19 mouse cellular contexts compared by ENCODE assay signal in genomic region chr11:5164310-5164709, GRCm38 (mm10). TPM values are rescaled to one million over a fixed set of nuclear protein-coding genes. Genes with fewer than 3 reads are reported as not detected.
A peak's percentile ranks its signal among the peaks of the same experiment; 100 is the strongest.
DNase-seq lines count a peak whose midpoint lies in the region; ATAC-seq and TF ChIP-seq lines count a peak whose summit lies in the region.
"Had no signal": no experiment of that assay in that cellular context is flagged by ENCODE, and none has a peak within 500 bp of the region (broad histone marks: within the 10 kb centered on the region; RNA-seq: fewer than 3 reads in every experiment).

No protein-coding gene starts in this region.

- peak overlapping the region; percentile 14; the same call in 1 of the 2 replicates for H3K4me3 ChIP-seq in forebrain, embryonic 10.5 days
- no peak overlapping the region for H3K4me3 ChIP-seq in forebrain, embryonic 11.5 days (ENCODE audit: low read depth, low read length)
- no peak overlapping the region for H3K4me3 ChIP-seq in lung, embryonic 14.5 days (ENCODE audit: low read depth, low read length)
- no peak overlapping the region for H3K4me3 ChIP-seq in forebrain, embryonic 13.5 days
- H3K4me3 ChIP-seq: limb, embryonic 12.5 days; neural tube, embryonic 12.5 days had no signal

- H3K4me2 ChIP-seq in forebrain, embryonic 11.5 days (ENCODE audit: low read depth, low read length, severe bottlenecking) = no peak overlapping the region
- no peak overlapping the region for H3K4me2 ChIP-seq in lung, embryonic 14.5 days
- H3K4me2 ChIP-seq in forebrain, embryonic 13.5 days = no peak overlapping the region
- H3K4me2 ChIP-seq: heart, embryonic 11.5 days; limb, embryonic 12.5 days; neural tube, embryonic 12.5 days had no signal

- peak overlapping the region; percentile 81; the same call in 1 of the 2 replicates for H3K27ac ChIP-seq in forebrain, embryonic 10.5 days
- H3K27ac ChIP-seq in forebrain, embryonic 11.5 days (ENCODE audit: low read depth, low read length) = no peak overlapping the region
- no peak overlapping the region for H3K27ac ChIP-seq in lung, embryonic 14.5 days (ENCODE audit: low read depth)
- H3K27ac ChIP-seq in forebrain, embryonic 13.5 days = no peak overlapping the region
- H3K27ac ChIP-seq: liver, embryonic 14.5 days; neural tube, embryonic 12.5 days had no signal

- H3K4me1 ChIP-seq in forebrain, embryonic 10.5 days = peaks cover 43% of the 10 kb centered on the region
- H3K4me1 ChIP-seq in forebrain, embryonic 11.5 days (replicated peaks; ENCODE audit: control insufficient read depth, insufficient read depth, low read length) = peaks cover 16% of the 10 kb centered on the region; the same call in 1 of the 2 replicates
- H3K4me1 ChIP-seq in lung, embryonic 14.5 days (ENCODE audit: insufficient read depth) = peaks cover 16% of the 10 kb centered on the region
- H3K4me1 ChIP-seq in forebrain, embryonic 13.5 days = peaks cover 41% of the 10 kb centered on the region

- ATAC-seq in forebrain, embryonic 11.5 days (replicated peaks; ENCODE audit: low FRiP score) = no peak
- ATAC-seq in lung, embryonic 14.5 days (ENCODE audit: insufficient read depth) = no peak
- ATAC-seq in forebrain, embryonic 13.5 days = no peak
- ATAC-seq: CD4-positive, CD25-positive, alpha-beta regulatory T cell, adult 4 months had no signal

- H3K27me3 ChIP-seq in forebrain, embryonic 10.5 days (ENCODE audit: poor library complexity, severe bottlenecking) = peaks cover 25% of the 10 kb centered on the region
- no peaks in the 10 kb centered on the region for H3K27me3 ChIP-seq in forebrain, embryonic 11.5 days (ENCODE audit: control insufficient read depth, insufficient read depth, low read length)
- no peaks in the 10 kb centered on the region for H3K27me3 ChIP-seq in lung, embryonic 14.5 days (ENCODE audit: insufficient read depth, low read length)
- H3K27me3 ChIP-seq in forebrain, embryonic 13.5 days = no peaks in the 10 kb centered on the region
- H3K27me3 ChIP-seq: limb, embryonic 12.5 days had no signal

- peaks cover 6% of the 10 kb centered on the region; the same call in 1 of the 2 replicates for H3K9me3 ChIP-seq in forebrain, embryonic 10.5 days
- peaks cover 5% of the 10 kb centered on the region for H3K9me3 ChIP-seq in forebrain, embryonic 11.5 days (ENCODE audit: control insufficient read depth, low read length)
- no peaks in the 10 kb centered on the region for H3K9me3 ChIP-seq in lung, embryonic 14.5 days (ENCODE audit: low read depth, low read length)
- H3K9me3 ChIP-seq in forebrain, embryonic 13.5 days (replicated peaks) = peaks cover 5% of the 10 kb centered on the region; the same call in 1 of the 2 replicates

- DNase-seq in forebrain, embryonic 10.5 days (ENCODE audit: extremely low spot score, low spot score) = no peak
- DNase-seq in forebrain, embryonic 11.5 days (ENCODE audit: low spot score) = no peak
- peak; percentile 51 for DNase-seq in lung, embryonic 14.5 days
- no peak for DNase-seq in lung, adult 18-20 months
- peak; percentile 58 for DNase-seq in ZHBTc4 (ENCODE audit: low read depth, low spot score)
- DNase-seq in adrenal gland, adult (ENCODE audit: inconsistent age in 2 of 2, low spot score in 1 of 2) = no peak
- no peak for DNase-seq in cerebellum, postnatal 4 days (ENCODE audit: low spot score in 2 of 2)
- DNase-seq: adrenal gland, postnatal 25 days; cerebellum, adult 2 months; gastrocnemius, postnatal 14 days; layer of hippocampus, postnatal 36 days; lung, postnatal 10 days; right cerebral cortex, postnatal 14 days had no signal

- no peaks in the 10 kb centered on the region for H3K36me3 ChIP-seq in forebrain, embryonic 10.5 days (replicated peaks)
- H3K36me3 ChIP-seq in forebrain, embryonic 11.5 days (ENCODE audit: control insufficient read depth, insufficient read depth, low read length) = no peaks in the 10 kb centered on the region
- H3K36me3 ChIP-seq in lung, embryonic 14.5 days (ENCODE audit: insufficient read depth) = no peaks in the 10 kb centered on the region
- H3K36me3 ChIP-seq in forebrain, embryonic 13.5 days (ENCODE audit: poor library complexity, severe bottlenecking) = no peaks in the 10 kb centered on the region
- H3K36me3 ChIP-seq: limb, embryonic 12.5 days; neural tube, embryonic 12.5 days had no signal

- H3K9ac ChIP-seq in forebrain, embryonic 11.5 days (ENCODE audit: low read length) = no peak overlapping the region
- no peak overlapping the region for H3K9ac ChIP-seq in lung, embryonic 14.5 days
- 0 out of 2 replicates have a peak overlapping the region, but pooled peaks have one; percentile 5 for H3K9ac ChIP-seq in forebrain, embryonic 13.5 days
- H3K9ac ChIP-seq: limb, embryonic 12.5 days; liver, embryonic 14.5 days; neural tube, embryonic 12.5 days had no signal

- TF ChIP-seq CTCF in lung, embryonic 14.5 days (IDR thresholded peaks at IDR 0.05; ENCODE audit: low read depth) = no peak

- WGBS in forebrain, embryonic 10.5 days = 13% methylated on average over 8 of the region's 8 CpGs
- 13% methylated on average over 8 of the region's 8 CpGs for WGBS in forebrain, embryonic 11.5 days
- 30% methylated on average over 8 of the region's 8 CpGs for WGBS in lung, embryonic 14.5 days
- 22% methylated on average over 8 of the region's 8 CpGs for WGBS in forebrain, embryonic 13.5 days

RNA-seq across cellular contexts. Expression of gene Emid1, which starts 12.3 kb away (rescaled TPM):
- 29.0 and 31.3 TPM in 2 replicates for polyA plus RNA-seq in forebrain, embryonic 10.5 days (2016; fragmentation: Nextera tagmentation; extraction: Ambion mirVana)
- polyA plus RNA-seq in forebrain, embryonic 11.5 days (2014; fragmentation: Nextera tagmentation; extraction: Ambion mirVana) = 22.2 TPM in 2 replicates
- 50.7 and 52.1 TPM in 2 replicates for polyA plus RNA-seq in lung, embryonic 14.5 days (2014; fragmentation: Nextera tagmentation; extraction: Ambion mirVana)
- polyA plus RNA-seq in forebrain, embryonic 13.5 days (2015; fragmentation: Nextera tagmentation; extraction: Ambion mirVana) = 14.9 and 18.8 TPM in 2 replicates

Comparison
In these comparisons a context has a peak if more than half of its experiments do, and no peak if none do; other contexts are left out.
1. DNase-seq: peak in lung, embryonic 14.5 days (single experiment) and ZHBTc4 (single experiment); none in forebrain, embryonic 10.5 days (single experiment), forebrain, embryonic 11.5 days (single experiment), lung, adult 18-20 months (0 of 2), adrenal gland, adult (0 of 2) and cerebellum, postnatal 4 days (0 of 2).